Mouse (Mus musculus) testis, adult 2 months (tissue): ENCODE data around the gene Capn5.

Experiments
- CTCF ChIP-seq: fragments of 200-500 bp; IDR thresholded peaks from 2 replicates; pipeline ENCODE4 v1.5.1; 2012; ENCODE audit warnings: low read depth, mild to moderate bottlenecking, inconsistent platforms, low read length, moderate library complexity; ENCODE audit not compliant: control insufficient read depth, insufficient read depth, insufficient replicate concordance
- POLR2A ChIP-seq: fragments of 200-500 bp; IDR thresholded peaks from 2 replicates; pipeline ENCODE4 v1.6.1; 2012; ENCODE audit warnings: low read depth, mild to moderate bottlenecking, inconsistent platforms, low read length, moderate library complexity; ENCODE audit not compliant: control insufficient read depth

DNA sequence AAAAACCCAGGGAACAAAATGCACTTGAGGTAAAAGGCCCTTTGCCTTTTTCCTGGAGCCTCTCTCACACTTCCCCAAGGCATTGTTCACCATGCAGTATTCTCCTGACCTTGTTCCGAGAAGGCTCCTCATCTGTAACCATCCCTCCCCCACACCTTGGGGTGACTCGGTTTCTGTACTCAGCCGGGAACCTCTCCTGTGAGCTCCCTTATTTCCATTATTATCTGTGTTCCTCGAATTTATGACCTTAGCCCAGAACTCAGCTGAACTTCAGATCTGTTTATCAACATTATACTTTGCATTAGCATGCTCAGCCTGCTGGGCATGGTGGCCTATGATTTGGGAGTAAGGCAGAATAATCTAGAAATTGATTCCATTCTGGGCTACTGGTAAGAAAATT, 24.9 kb upstream of the Capn5 start:
- no peak for TF ChIP-seq POLR2A
- no peak for TF ChIP-seq CTCF
